Mouse (Mus musculus): ENCODE data around the gene Meis2.

The Meis2 gene

DNA sequence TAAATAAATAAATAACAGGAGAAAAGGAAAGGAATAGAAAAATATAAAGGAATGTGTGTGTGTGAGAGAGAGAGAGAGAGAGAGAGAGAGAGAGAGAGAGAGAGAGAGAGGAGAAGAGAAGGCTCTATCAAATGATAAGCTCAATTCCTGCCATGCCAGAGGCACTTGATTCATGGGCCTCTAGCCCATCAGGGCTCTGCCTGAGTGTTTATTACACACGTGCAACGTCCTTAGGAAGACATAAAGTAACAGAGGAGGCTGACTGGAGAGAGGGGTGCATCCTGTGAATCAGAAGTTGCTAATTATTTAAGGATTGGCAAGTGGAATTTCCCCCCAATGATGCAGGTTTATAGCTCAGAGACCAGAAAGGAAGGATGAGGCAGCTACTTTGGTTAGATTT lies 168.6 kb downstream of the Meis2 start:
- no peak for DNase-seq (ENCODE audit: low read depth, low spot score)

DNA sequence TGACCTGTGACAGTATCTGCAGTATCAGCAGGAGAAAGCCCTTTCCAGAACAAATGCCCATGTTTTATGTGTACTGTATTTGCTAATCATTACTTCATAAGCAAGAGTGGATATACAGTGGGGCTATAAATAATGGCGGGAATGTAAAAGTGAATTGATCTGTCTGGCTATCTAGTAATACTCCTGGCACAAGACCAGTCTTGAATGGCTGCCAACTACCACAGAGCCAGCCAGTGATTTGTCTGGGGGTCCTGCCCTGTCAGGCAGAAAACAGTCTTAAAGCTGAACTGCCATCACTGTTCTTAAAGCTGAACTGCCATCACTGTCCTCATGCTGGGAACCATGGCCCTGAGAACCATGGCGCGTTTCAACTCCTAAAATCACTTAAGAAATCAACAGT lies 169.9 kb downstream of the Meis2 start:
- no peak for DNase-seq (ENCODE audit: low read depth, low spot score)

- DNase-seq (ENCODE audit: low read depth, low spot score) = no peak
These were observed 170.4 kb downstream of the Meis2 start for GRCm38 (mm10) chr2:115895256-115895655.

- no peak for DNase-seq (ENCODE audit: low read depth, low spot score)
These were observed 172.5 kb downstream of the Meis2 start for GRCm38 (mm10) chr2:115893113-115893512.

DNA sequence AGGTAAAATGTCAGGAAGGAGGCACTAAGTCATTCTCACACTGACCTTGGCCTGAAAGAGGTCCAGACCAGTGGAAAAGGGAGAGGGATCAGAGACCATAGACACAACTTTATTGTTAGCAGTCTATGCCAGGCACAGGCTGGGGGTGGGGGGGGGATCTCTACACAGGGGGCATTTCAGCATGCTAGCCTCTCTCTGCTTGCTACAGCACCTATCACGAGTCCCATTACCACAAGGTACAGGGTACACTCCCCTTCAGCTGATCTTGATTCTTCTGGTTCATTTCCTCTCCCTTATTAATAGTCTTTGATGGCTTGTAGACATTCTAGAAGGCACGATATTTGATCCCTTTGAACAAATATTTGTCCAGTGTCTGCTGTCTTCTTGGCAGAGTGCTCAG lies 174.9 kb downstream of the Meis2 start:
- no peak for DNase-seq (ENCODE audit: low read depth, low spot score)

GRCm38 (mm10) chr2:115890030-115890429 lies 175.6 kb downstream of the Meis2 start:
- DNase-seq (ENCODE audit: low read depth, low spot score) = no peak

GRCm38 (mm10) chr2:115889212-115889611 lies 176.4 kb downstream of the Meis2 start:
- DNase-seq (ENCODE audit: low read depth, low spot score) = no peak

- DNase-seq (ENCODE audit: low read depth, low spot score) = no peak
These were observed 177.1 kb downstream of the Meis2 start for GRCm38 (mm10) chr2:115888336-115889077.

- no peak for DNase-seq (ENCODE audit: low read depth, low spot score)
These were observed 178.0 kb downstream of the Meis2 start for GRCm38 (mm10) chr2:115887631-115888030.

GRCm38 (mm10) chr2:115884184-115884583 lies 181.5 kb downstream of the Meis2 start:
- no peak for DNase-seq (ENCODE audit: low read depth, low spot score)

DNA sequence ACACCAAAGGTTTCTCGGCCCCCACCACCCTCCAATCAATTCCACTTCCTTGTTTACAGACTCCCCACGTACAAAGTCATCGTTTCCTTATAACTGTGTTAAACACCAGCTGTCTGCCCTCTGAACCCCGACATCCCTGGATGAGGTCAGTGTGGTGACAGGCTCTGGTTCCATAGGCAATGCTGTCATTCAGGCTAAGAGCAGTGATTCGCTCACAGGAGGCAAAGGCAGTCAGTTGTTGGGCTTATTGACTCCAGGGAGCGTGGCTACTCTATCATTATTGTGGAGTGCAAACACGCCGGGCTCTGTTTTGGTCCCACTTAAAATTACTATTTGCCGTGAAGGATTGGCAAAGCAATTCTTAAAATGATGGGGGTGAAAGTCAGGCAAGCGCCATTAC lies 182.1 kb downstream of the Meis2 start:
- no peak for DNase-seq (ENCODE audit: low read depth, low spot score)

DNA sequence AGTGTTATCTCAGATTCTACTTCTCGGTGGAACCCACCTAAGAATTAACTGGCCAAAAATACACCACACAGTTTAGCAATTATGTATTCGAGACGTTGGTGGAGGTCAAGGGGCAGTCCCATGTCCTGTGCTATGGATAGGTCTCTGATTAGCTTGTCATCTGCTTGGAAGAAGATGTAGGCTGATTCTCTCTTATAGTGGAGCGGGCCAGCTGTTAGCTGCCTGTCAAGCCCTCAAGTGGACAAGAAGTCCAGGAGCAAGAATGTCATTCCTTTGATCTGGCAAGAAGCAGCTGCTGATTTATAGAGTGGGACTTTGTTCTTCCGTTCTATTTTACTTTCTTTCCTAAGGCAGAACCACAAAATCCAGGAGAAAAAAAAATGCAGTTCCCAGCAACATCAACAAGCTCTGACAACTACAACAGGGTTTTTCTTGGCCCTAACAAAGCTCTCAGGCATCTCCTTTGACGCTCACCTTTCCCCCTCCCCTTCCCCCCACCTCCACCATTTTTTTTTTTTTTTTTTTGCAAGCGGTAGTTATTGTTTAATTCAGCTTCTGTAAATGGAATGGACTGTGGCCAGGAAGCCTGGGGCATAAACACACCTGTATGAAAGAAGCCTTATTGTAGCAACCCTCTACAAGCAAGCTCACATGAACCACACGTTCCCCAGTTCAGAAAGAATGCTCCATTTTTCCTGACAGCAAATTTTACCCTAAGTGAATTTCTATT lies 189.7 kb downstream of the Meis2 start:
- no peak for DNase-seq (ENCODE audit: low read depth, low spot score)

- DNase-seq (ENCODE audit: low read depth, low spot score) = no peak
These were observed 192.8 kb downstream of the Meis2 start for GRCm38 (mm10) chr2:115872851-115873250.

- no peak for DNase-seq (ENCODE audit: low read depth, low spot score)
These were observed 195.7 kb downstream of the Meis2 start for GRCm38 (mm10) chr2:115869966-115870365.

DNA sequence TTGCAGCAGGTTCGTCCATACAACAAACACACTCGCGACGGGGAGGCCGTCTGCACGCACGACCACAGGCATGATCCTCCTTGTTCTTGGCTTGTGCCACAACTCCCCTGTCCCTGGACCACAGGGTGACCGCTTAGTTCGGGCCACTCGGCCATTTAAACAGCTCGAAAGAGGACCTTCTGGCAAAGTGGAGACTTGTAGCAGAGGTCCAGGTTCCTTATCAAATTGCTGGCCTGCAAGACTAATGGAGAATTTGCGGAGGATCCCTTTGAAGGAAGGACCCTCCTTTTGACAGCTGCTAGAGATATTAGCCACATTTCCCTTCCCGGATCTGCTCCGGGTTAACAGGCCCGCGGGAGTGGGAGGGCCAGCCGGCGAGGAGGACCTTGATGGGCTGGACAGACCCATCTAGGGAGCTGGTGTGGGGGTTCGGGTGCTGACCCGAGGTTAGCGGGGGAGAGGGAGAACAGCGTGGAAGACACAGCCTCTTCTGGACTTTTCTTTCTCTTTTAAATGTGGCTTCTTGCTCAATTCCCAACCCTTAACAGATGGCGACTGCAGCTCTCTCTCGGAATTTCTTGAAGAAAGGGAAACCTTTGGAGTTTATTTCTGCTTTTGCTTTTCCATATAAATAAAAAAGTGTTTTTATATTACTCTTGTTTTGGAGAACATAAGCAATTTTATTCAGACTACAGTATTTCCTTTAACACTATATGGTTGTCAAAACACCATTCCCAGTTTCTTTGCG lies 204.9 kb downstream of the Meis2 start:
- no peak for DNase-seq (ENCODE audit: low read depth, low spot score)

GRCm38 (mm10) chr2:115860141-115860480 lies 205.5 kb downstream of the Meis2 start:
- DNase-seq (ENCODE audit: low read depth, low spot score) = no peak

- DNase-seq (ENCODE audit: low read depth, low spot score) = peak; percentile 78
These were observed 206.1 kb downstream of the Meis2 start for GRCm38 (mm10) chr2:115859371-115860140.

GRCm38 (mm10) chr2:115858927-115859326 lies 206.7 kb downstream of the Meis2 start:
- DNase-seq (ENCODE audit: low read depth, low spot score) = no peak

GRCm38 (mm10) chr2:115858246-115858645 lies 207.4 kb downstream of the Meis2 start:
- no peak for DNase-seq (ENCODE audit: low read depth, low spot score)

DNA sequence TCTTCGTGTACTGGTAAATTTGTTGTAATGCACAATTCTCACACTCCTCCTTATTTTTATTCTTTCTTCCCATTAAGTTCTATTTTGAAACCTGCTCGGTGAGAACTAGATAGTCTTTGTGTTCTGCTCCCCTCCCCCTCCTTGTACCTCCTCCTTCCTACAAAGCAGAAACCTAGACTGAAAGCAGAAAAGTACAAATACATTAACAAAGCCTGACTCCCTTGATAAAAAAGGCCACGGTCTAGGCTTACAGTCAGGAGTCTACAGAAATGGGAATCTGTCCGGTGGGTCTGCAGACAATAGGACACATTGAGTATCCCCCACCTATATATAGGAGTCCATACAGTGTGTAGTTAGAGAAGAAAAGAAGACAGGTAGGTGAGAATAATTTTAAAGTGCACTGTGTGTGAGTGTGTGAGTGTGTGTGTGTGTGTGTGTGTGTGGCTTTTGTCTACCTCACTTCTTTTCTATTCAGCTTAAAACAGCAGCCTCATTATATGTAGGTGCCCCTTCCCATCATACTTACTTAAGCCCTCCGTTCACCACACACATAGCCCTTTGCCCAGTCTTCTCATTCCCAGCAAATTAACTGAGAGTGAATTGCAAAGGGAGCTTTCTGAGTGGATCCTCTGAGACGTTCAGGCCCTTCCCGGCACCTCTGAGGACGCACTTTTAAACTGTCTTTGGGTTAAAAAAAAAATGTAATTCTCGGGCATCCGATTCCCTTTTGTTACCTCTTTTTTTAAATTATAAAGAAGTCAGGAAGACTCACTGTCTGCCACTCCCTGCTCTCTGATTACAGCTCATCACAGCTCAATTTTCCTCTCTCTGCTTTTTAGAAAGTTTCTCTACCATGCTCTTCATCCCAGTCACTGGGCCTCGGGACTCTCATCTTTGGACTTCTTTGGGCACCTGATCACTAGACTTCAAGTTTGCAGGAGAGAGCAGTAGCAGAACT lies 208.2 kb downstream of the Meis2 start:
- no peak for DNase-seq (ENCODE audit: low read depth, low spot score)
